Mouse (Mus musculus): ENCODE data around the gene Zfp609. TPM values are rescaled to one million over a fixed set of nuclear protein-coding genes. Genes with fewer than 3 reads are reported as not detected.

Zfp609 gene
- polyA plus RNA-seq, 1 experiment = 47.0 TPM

DNA sequence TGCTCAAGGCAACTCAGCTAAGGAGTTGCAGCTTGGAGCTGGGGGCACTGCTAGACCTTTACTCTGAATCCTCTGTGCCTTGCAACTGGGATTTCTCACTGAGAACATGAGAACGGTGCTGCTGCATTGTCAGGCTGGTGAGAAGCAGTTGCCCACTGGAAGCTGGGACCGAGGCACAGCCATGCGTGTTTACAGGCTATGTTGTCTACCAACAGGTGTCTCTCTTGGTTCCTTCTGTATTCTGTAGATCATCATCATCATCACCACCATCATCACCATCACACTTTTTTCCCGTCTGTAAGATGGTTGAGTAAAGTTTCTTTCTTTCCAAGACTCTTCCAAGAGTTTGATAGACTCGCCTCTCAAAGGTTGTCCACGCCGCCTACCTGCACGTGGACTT is 159.7 kb downstream of the Zfp609 start, which contains the start of gene Oaz2:
Gene Oaz2, plus strand, starts transcription at position 301 of the 400 bp plus-strand sequence.
- no peaks in the 10 kb centered on the region for H3K27me3 ChIP-seq (ENCODE audit: control insufficient read depth, insufficient read depth, low read length, poor library complexity, severe bottlenecking)

DNA sequence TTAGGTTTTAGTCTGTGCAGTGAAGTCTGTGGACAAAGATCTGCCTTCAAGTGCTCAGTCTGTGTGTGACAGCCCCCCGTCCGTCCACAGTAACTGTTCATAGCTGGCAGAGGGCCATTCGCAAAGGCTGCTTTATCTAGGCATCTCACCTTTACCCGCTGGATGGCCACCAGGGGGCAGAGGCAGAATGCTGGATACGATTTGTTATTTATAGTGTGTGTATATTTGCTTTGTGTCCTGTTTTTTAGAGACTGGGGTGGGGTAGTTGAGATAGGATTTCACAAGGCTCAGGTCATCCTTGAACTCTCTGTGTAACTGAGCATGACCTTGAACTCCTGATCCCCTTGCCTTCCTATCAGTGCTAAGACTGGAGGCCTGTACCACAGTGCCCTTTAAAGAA is 161.3 kb downstream of the Zfp609 start:
- Histone ChIP-seq H3K9me3 (replicated peaks; ENCODE audit: control insufficient read depth, insufficient read depth, low read length, poor library complexity, severe bottlenecking) (no peaks in the 10 kb centered on the region), H3K9ac (ENCODE audit: low read depth, poor library complexity, severe bottlenecking) (no peak overlapping the region), H3K27me3 (ENCODE audit: control insufficient read depth, insufficient read depth, low read length, poor library complexity, severe bottlenecking) (no peaks in the 10 kb centered on the region), H3K4me1 (ENCODE audit: control insufficient read depth, insufficient read depth, low read length) (peaks cover 1% of the 10 kb centered on the region), H3K36me3 (ENCODE audit: control insufficient read depth, insufficient read depth, low read length, poor library complexity, severe bottlenecking) (no peaks in the 10 kb centered on the region), H3K27ac (ENCODE audit: insufficient read depth, low read length) (no peak overlapping the region), H3K4me3 (ENCODE audit: low read depth, low read length) (no peak overlapping the region)
- TF ChIP-seq CTCF (IDR thresholded peaks at IDR 0.05; ENCODE audit: low read depth, low read length) (peak; percentile 78), EP300 (IDR thresholded peaks at IDR 0.05; ENCODE audit: insufficient read depth, low read depth, low read length) (no peak)

More for the DNA sequence above, 159.7 kb downstream of the Zfp609 start, which contains the start of gene Oaz2:
- H3K9me3 ChIP-seq (replicated peaks; ENCODE audit: control insufficient read depth, insufficient read depth, low read length, poor library complexity, severe bottlenecking) = no peaks in the 10 kb centered on the region
- no peak within 1 kb of the TSS for H3K27ac ChIP-seq (ENCODE audit: insufficient read depth, low read length)
- no peak for TF ChIP-seq CTCF (IDR thresholded peaks at IDR 0.05; ENCODE audit: low read depth, low read length)
- no peak within 1 kb of the TSS for H3K4me3 ChIP-seq (ENCODE audit: low read depth, low read length)
- peaks cover 3% of the 10 kb centered on the region for H3K4me1 ChIP-seq (ENCODE audit: control insufficient read depth, insufficient read depth, low read length)
- H3K9ac ChIP-seq (ENCODE audit: low read depth, poor library complexity, severe bottlenecking) = no peak within 1 kb of the TSS
- no peaks in the 10 kb centered on the region for H3K36me3 ChIP-seq (ENCODE audit: control insufficient read depth, insufficient read depth, low read length, poor library complexity, severe bottlenecking)

DNA sequence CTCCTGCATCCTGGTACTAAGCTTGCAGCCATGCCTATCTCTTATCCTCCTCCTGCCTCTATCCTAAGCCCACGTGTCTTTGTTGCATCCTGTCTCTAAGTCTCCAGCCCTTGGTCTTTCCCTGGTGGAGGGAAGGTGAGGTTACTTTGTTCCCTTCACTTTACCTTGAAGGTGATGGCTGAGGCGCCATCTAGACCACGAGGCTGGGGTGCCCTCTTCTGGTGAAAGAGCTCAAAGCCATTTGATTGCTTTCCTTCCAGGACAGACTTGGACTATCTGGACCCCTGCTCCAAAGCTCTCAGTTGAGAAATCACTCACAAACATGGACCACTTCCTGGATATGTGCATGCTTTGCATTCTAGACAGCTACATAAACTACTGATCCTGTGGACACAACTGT is 163.2 kb downstream of the Zfp609 start:
- Histone ChIP-seq H3K9ac (ENCODE audit: low read depth, poor library complexity, severe bottlenecking) (no peak overlapping the region), H3K9me3 (replicated peaks; ENCODE audit: control insufficient read depth, insufficient read depth, low read length, poor library complexity, severe bottlenecking) (no peaks in the 10 kb centered on the region), H3K36me3 (ENCODE audit: control insufficient read depth, insufficient read depth, low read length, poor library complexity, severe bottlenecking) (no peaks in the 10 kb centered on the region), H3K4me3 (ENCODE audit: low read depth, low read length) (no peak overlapping the region), H3K4me1 (ENCODE audit: control insufficient read depth, insufficient read depth, low read length) (peaks cover 1% of the 10 kb centered on the region), H3K27ac (ENCODE audit: insufficient read depth, low read length) (no peak overlapping the region), H3K27me3 (ENCODE audit: control insufficient read depth, insufficient read depth, low read length, poor library complexity, severe bottlenecking) (no peaks in the 10 kb centered on the region)
- no peak for TF ChIP-seq EP300 (IDR thresholded peaks at IDR 0.05; ENCODE audit: insufficient read depth, low read depth, low read length)
- TF ChIP-seq CTCF (IDR thresholded peaks at IDR 0.05; ENCODE audit: low read depth, low read length) = peak; percentile 91

DNA sequence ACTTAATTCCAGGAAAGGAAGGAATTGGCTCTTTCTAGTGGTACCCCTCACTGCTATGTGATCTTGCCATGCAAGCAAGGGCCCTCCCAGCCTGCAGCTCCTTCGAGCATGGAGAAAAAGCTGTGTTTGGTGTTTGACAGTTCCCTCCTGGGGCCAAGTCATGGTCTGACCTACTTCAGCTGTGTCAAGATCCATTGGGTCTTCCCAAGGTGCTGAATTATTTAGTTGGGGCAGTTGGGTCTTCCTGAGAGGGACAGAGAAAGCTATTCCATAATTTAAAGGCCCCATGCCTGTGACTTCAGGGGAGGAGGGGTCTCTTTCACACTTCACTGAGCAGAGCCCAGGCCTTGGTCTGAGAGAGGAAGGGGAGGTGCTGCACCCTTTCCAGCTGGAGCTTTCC is 165.9 kb downstream of the Zfp609 start:
- H3K4me1 ChIP-seq (ENCODE audit: control insufficient read depth, insufficient read depth, low read length) = peaks cover 1% of the 10 kb centered on the region
- no peaks in the 10 kb centered on the region for H3K9me3 ChIP-seq (replicated peaks; ENCODE audit: control insufficient read depth, insufficient read depth, low read length, poor library complexity, severe bottlenecking)
- peaks cover 15% of the 10 kb centered on the region for H3K36me3 ChIP-seq (ENCODE audit: control insufficient read depth, insufficient read depth, low read length, poor library complexity, severe bottlenecking)
- no peaks in the 10 kb centered on the region for H3K27me3 ChIP-seq (ENCODE audit: control insufficient read depth, insufficient read depth, low read length, poor library complexity, severe bottlenecking)
- H3K9ac ChIP-seq (ENCODE audit: low read depth, poor library complexity, severe bottlenecking) = no peak overlapping the region
- H3K4me3 ChIP-seq (ENCODE audit: low read depth, low read length) = no peak overlapping the region
- no peak overlapping the region for H3K27ac ChIP-seq (ENCODE audit: insufficient read depth, low read length)
- TF ChIP-seq EP300 (IDR thresholded peaks at IDR 0.05; ENCODE audit: insufficient read depth, low read depth, low read length) = no peak

DNA sequence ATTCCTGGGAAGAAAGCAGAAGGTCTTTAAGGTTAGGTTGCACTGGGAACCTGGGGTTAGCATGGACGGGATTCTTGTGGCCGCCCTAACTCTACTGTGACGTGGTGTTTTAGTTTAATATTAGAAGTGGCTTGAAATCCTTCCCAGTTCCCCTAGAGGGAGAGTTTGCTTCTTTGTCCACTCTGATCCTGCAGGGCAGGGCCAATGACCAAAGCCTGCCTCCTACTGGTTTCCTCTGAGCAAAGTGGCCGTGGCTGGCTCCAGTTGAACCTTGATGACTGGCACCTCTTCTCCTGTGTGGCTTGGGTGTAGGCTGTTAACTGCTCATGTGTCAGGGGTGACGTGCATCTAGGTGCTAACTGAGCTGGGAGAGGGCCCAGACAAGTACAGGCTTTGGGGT is 166.3 kb downstream of the Zfp609 start:
- peaks cover 17% of the 10 kb centered on the region for H3K36me3 ChIP-seq (ENCODE audit: control insufficient read depth, insufficient read depth, low read length, poor library complexity, severe bottlenecking)
- TF ChIP-seq POLR2A (IDR thresholded peaks at IDR 0.05; ENCODE audit: insufficient read depth, low read length) (no peak), CTCF (IDR thresholded peaks at IDR 0.05; ENCODE audit: low read depth, low read length) (peak; percentile 37)
- no peak overlapping the region for H3K9ac ChIP-seq (ENCODE audit: low read depth, poor library complexity, severe bottlenecking)
- H3K4me1 ChIP-seq (ENCODE audit: control insufficient read depth, insufficient read depth, low read length) = peaks cover 1% of the 10 kb centered on the region
- no peaks in the 10 kb centered on the region for H3K27me3 ChIP-seq (ENCODE audit: control insufficient read depth, insufficient read depth, low read length, poor library complexity, severe bottlenecking)
- no peak overlapping the region for H3K4me3 ChIP-seq (ENCODE audit: low read depth, low read length)
- no peak overlapping the region for H3K27ac ChIP-seq (ENCODE audit: insufficient read depth, low read length)
- no peaks in the 10 kb centered on the region for H3K9me3 ChIP-seq (replicated peaks; ENCODE audit: control insufficient read depth, insufficient read depth, low read length, poor library complexity, severe bottlenecking)

DNA sequence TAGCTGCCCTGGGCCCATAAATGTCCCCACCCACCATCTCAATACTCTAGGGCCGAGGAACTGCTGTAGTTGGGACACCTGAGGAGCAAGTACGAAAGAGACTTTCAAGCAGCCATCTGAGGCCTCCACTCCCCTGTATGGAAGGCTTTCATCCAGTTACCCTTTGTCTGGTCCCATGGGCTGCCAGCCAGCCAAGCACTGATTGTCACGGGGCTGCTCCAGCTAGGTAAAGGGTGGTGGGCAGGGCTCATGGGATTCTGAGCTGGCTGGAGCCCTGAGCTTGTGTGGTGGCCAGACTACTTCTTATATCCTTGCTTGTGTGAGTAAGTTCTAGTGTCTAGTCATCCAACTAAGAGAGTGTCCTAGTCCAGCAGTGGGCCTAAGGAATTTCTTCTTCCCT is 170.1 kb downstream of the Zfp609 start:
- H3K9me3 ChIP-seq (replicated peaks; ENCODE audit: control insufficient read depth, insufficient read depth, low read length, poor library complexity, severe bottlenecking) = no peaks in the 10 kb centered on the region
- H3K4me3 ChIP-seq (ENCODE audit: low read depth, low read length) = no peak overlapping the region
- no peak overlapping the region for H3K9ac ChIP-seq (ENCODE audit: low read depth, poor library complexity, severe bottlenecking)
- peaks cover 32% of the 10 kb centered on the region for H3K36me3 ChIP-seq (ENCODE audit: control insufficient read depth, insufficient read depth, low read length, poor library complexity, severe bottlenecking)
- H3K4me1 ChIP-seq (ENCODE audit: control insufficient read depth, insufficient read depth, low read length) = no peaks in the 10 kb centered on the region
- H3K27ac ChIP-seq (ENCODE audit: insufficient read depth, low read length) = no peak overlapping the region
- no peaks in the 10 kb centered on the region for H3K27me3 ChIP-seq (ENCODE audit: control insufficient read depth, insufficient read depth, low read length, poor library complexity, severe bottlenecking)
- TF ChIP-seq EP300 (IDR thresholded peaks at IDR 0.05; ENCODE audit: insufficient read depth, low read depth, low read length) (no peak), POLR2A (IDR thresholded peaks at IDR 0.05; ENCODE audit: insufficient read depth, low read length) (no peak), CTCF (IDR thresholded peaks at IDR 0.05; ENCODE audit: low read depth, low read length) (no peak)

Data from ES-Bruce4 (cell line).